In genomic region chr17:3419368-3419928, GRCm38 (mm10) we compare ENCODE assay signal across 15 mouse cellular contexts.
DNase-seq lines count a peak whose midpoint lies in the region; ATAC-seq lines count a peak whose summit lies in the region.
"Had no signal": no experiment of that assay in that cellular context is flagged by ENCODE, and none has a peak within 500 bp of the region (broad histone marks: within the 10 kb centered on the region; RNA-seq: fewer than 3 reads in every experiment).

No protein-coding gene starts in this region.

- ATAC-seq in frontal cortex, adult (ENCODE audit: low TSS enrichment) = peak; percentile 41; the same call in 1 of the 2 replicates
- ATAC-seq: forebrain, postnatal 0 days; intestine, embryonic 15.5 days; midbrain, embryonic 13.5 days had no signal

- no peak for DNase-seq in frontal cortex, postnatal 10 days (ENCODE audit: low spot score in 2 of 2)
- peak; percentile 7 for DNase-seq in lung, postnatal 36 days
- no peak for DNase-seq in lung, postnatal 14 days
- peak; percentile 91 for DNase-seq in adipocyte (ENCODE audit: low spot score)
- DNase-seq in telencephalon, adult 2 months (ENCODE audit: low read depth, low spot score) = peak; percentile 27
- no peak for DNase-seq in cerebellum, adult 9-10 months
- DNase-seq: cerebellum, adult 11 months; forebrain, postnatal 0 days; gastrocnemius, postnatal 36 days; kidney, postnatal 14 days; lung, postnatal 4 days; thymus, postnatal 36 days had no signal

Comparison
In these comparisons a context has a peak if more than half of its experiments do, and no peak if none do; other contexts are left out.
1. DNase-seq: peak in lung, postnatal 36 days (single experiment), adipocyte (single experiment) and telencephalon, adult 2 months (single experiment); none in frontal cortex, postnatal 10 days (0 of 2), lung, postnatal 14 days (single experiment) and cerebellum, adult 9-10 months (single experiment).